Mouse (Mus musculus): ENCODE data around the gene Akap9. TPM values are rescaled to one million over a fixed set of nuclear protein-coding genes. Genes with fewer than 3 reads are reported as not detected.
"Not testable (repeated sequence)": the region's sequence is repeated elsewhere in the genome, so short reads cannot be mapped to it uniquely, and the experiment has no call there.

The Akap9 gene
- polyA plus RNA-seq, 1 experiment from 2014 or later: 118 TPM

- H3K4me3 ChIP-seq (ENCODE audit: low read length): no peak overlapping the region
- H3K4me1 ChIP-seq (ENCODE audit: control insufficient read depth, insufficient read depth, low read length): no peaks in the 10 kb centered on the region
- H3K9me3 ChIP-seq (ENCODE audit: control insufficient read depth, low read length): no peaks in the 10 kb centered on the region
- ATAC-seq: no peak
- H3K27me3 ChIP-seq (replicated peaks; ENCODE audit: control insufficient read depth, insufficient read depth, low read length): no peaks in the 10 kb centered on the region
- H3K27ac ChIP-seq (ENCODE audit: low read length): no peak overlapping the region
- no peak overlapping the region for H3K4me2 ChIP-seq (ENCODE audit: low read depth, low read length)
- no peak overlapping the region for H3K9ac ChIP-seq (ENCODE audit: low read depth, low read length)
- 60% methylated on average over 1 of the region's 1 CpGs for WGBS
- H3K36me3 ChIP-seq (ENCODE audit: control insufficient read depth, insufficient read depth, low read length): no peaks in the 10 kb centered on the region
Observed at GRCm38 (mm10) chr5:3989608-3990007, 61.8 kb downstream of the Akap9 start.

- no peak; the same call in 1 of the 2 replicates for ATAC-seq
- 71% methylated on average over 1 of the region's 1 CpGs for WGBS
- Histone ChIP-seq H3K9me3 (ENCODE audit: control insufficient read depth, low read length) (no peaks in the 10 kb centered on the region), H3K9ac (ENCODE audit: low read depth, low read length) (no peak overlapping the region), H3K4me3 (ENCODE audit: low read length) (no peak overlapping the region), H3K4me2 (ENCODE audit: low read depth, low read length) (no peak overlapping the region), H3K36me3 (ENCODE audit: control insufficient read depth, insufficient read depth, low read length) (no peaks in the 10 kb centered on the region), H3K27me3 (replicated peaks; ENCODE audit: control insufficient read depth, insufficient read depth, low read length) (no peaks in the 10 kb centered on the region), H3K27ac (ENCODE audit: low read length) (no peak overlapping the region), H3K4me1 (ENCODE audit: control insufficient read depth, insufficient read depth, low read length) (no peaks in the 10 kb centered on the region)
Observed at GRCm38 (mm10) chr5:3990499-3990898, 62.6 kb downstream of the Akap9 start.

GRCm38 (mm10) chr5:4004531-4005469, 76.9 kb downstream of the Akap9 start:
- Histone ChIP-seq H3K27me3 (replicated peaks; ENCODE audit: control insufficient read depth, insufficient read depth, low read length) (no peaks in the 10 kb centered on the region), H3K4me1 (ENCODE audit: control insufficient read depth, insufficient read depth, low read length) (no peaks in the 10 kb centered on the region), H3K4me3 (ENCODE audit: low read length) (peak overlapping the region; percentile 33), H3K9me3 (ENCODE audit: control insufficient read depth, low read length) (no peaks in the 10 kb centered on the region), H3K27ac (ENCODE audit: low read length) (peak overlapping the region; percentile 61), H3K4me2 (ENCODE audit: low read depth, low read length) (peak overlapping the region; percentile 34), H3K36me3 (ENCODE audit: control insufficient read depth, insufficient read depth, low read length) (no peaks in the 10 kb centered on the region; the same call in 1 of the 2 replicates), H3K9ac (ENCODE audit: low read depth, low read length) (no peak overlapping the region)
- WGBS: 52% methylated on average over 16 of the region's 16 CpGs
- peak; percentile 98 for ATAC-seq

GRCm38 (mm10) chr5:4006606-4007005, 78.8 kb downstream of the Akap9 start:
- H3K4me2 ChIP-seq (ENCODE audit: low read depth, low read length): no peak overlapping the region
- no peak for ATAC-seq
- WGBS: 85% methylated on average over 3 of the region's 3 CpGs
- no peak overlapping the region for H3K9ac ChIP-seq (ENCODE audit: low read depth, low read length)
- no peaks in the 10 kb centered on the region for H3K9me3 ChIP-seq (ENCODE audit: control insufficient read depth, low read length)
- no peaks in the 10 kb centered on the region; the same call in 1 of the 2 replicates for H3K36me3 ChIP-seq (ENCODE audit: control insufficient read depth, insufficient read depth, low read length)
- H3K27ac ChIP-seq (ENCODE audit: low read length): no peak overlapping the region
- H3K4me3 ChIP-seq (ENCODE audit: low read length): no peak overlapping the region
- H3K4me1 ChIP-seq (ENCODE audit: control insufficient read depth, insufficient read depth, low read length): no peaks in the 10 kb centered on the region
- no peaks in the 10 kb centered on the region for H3K27me3 ChIP-seq (replicated peaks; ENCODE audit: control insufficient read depth, insufficient read depth, low read length)

- H3K9ac ChIP-seq (ENCODE audit: low read depth, low read length): no peak overlapping the region
- H3K4me3 ChIP-seq (ENCODE audit: low read length): no peak overlapping the region
- no peaks in the 10 kb centered on the region for H3K27me3 ChIP-seq (replicated peaks; ENCODE audit: control insufficient read depth, insufficient read depth, low read length)
- no peak overlapping the region for H3K4me2 ChIP-seq (ENCODE audit: low read depth, low read length)
- no peaks in the 10 kb centered on the region; the same call in 1 of the 2 replicates for H3K36me3 ChIP-seq (ENCODE audit: control insufficient read depth, insufficient read depth, low read length)
- H3K4me1 ChIP-seq (ENCODE audit: control insufficient read depth, insufficient read depth, low read length): no peaks in the 10 kb centered on the region
- no peaks in the 10 kb centered on the region for H3K9me3 ChIP-seq (ENCODE audit: control insufficient read depth, low read length)
- 92% methylated on average over 10 of the region's 10 CpGs for WGBS
- H3K27ac ChIP-seq (ENCODE audit: low read length): no peak overlapping the region
- no peak for ATAC-seq
Observed at GRCm38 (mm10) chr5:4008266-4008665, 80.4 kb downstream of the Akap9 start.

- no peaks in the 10 kb centered on the region; the same call in 1 of the 2 replicates for H3K36me3 ChIP-seq (ENCODE audit: control insufficient read depth, insufficient read depth, low read length)
- no peak overlapping the region for H3K4me3 ChIP-seq (ENCODE audit: low read length)
- WGBS: 82% methylated on average over 6 of the region's 6 CpGs
- H3K9ac ChIP-seq (ENCODE audit: low read depth, low read length): no peak overlapping the region
- no peaks in the 10 kb centered on the region for H3K27me3 ChIP-seq (replicated peaks; ENCODE audit: control insufficient read depth, insufficient read depth, low read length)
- no peaks in the 10 kb centered on the region for H3K9me3 ChIP-seq (ENCODE audit: control insufficient read depth, low read length)
- H3K4me2 ChIP-seq (ENCODE audit: low read depth, low read length): no peak overlapping the region
- no peaks in the 10 kb centered on the region for H3K4me1 ChIP-seq (ENCODE audit: control insufficient read depth, insufficient read depth, low read length)
- ATAC-seq: no peak
- H3K27ac ChIP-seq (ENCODE audit: low read length): no peak overlapping the region
Observed at GRCm38 (mm10) chr5:4009540-4009939, 81.7 kb downstream of the Akap9 start.

- not testable (repeated sequence) for H3K9ac ChIP-seq (ENCODE audit: low read depth, low read length); H3K27ac ChIP-seq (ENCODE audit: low read length); H3K4me3 ChIP-seq (ENCODE audit: low read length); ATAC-seq; H3K27me3 ChIP-seq (replicated peaks; ENCODE audit: control insufficient read depth, insufficient read depth, low read length); H3K4me1 ChIP-seq (ENCODE audit: control insufficient read depth, insufficient read depth, low read length); H3K36me3 ChIP-seq (ENCODE audit: control insufficient read depth, insufficient read depth, low read length); H3K4me2 ChIP-seq (ENCODE audit: low read depth, low read length); H3K9me3 ChIP-seq (ENCODE audit: control insufficient read depth, low read length)
- WGBS: 91% methylated on average over 1 of the region's 1 CpGs
Observed at GRCm38 (mm10) chr5:4017646-4018045, 89.8 kb downstream of the Akap9 start.

- WGBS: 76% methylated on average over 4 of the region's 4 CpGs
- Histone ChIP-seq H3K9ac (ENCODE audit: low read depth, low read length) (no peak overlapping the region), H3K27me3 (replicated peaks; ENCODE audit: control insufficient read depth, insufficient read depth, low read length) (no peaks in the 10 kb centered on the region), H3K9me3 (ENCODE audit: control insufficient read depth, low read length) (no peaks in the 10 kb centered on the region), H3K36me3 (ENCODE audit: control insufficient read depth, insufficient read depth, low read length) (no peaks in the 10 kb centered on the region), H3K4me3 (ENCODE audit: low read length) (no peak overlapping the region), H3K27ac (ENCODE audit: low read length) (peak overlapping the region; percentile 46; the same call in 1 of the 2 replicates), H3K4me1 (ENCODE audit: control insufficient read depth, insufficient read depth, low read length) (peaks cover 17% of the 10 kb centered on the region), H3K4me2 (ENCODE audit: low read depth, low read length) (no peak overlapping the region)
- peak; percentile 57 for ATAC-seq
Observed at GRCm38 (mm10) chr5:4019377-4019776, 91.5 kb downstream of the Akap9 start.

GRCm38 (mm10) chr5:4020018-4020417, 92.2 kb downstream of the Akap9 start:
- H3K4me2 ChIP-seq (ENCODE audit: low read depth, low read length): no peak overlapping the region
- no peaks in the 10 kb centered on the region for H3K9me3 ChIP-seq (ENCODE audit: control insufficient read depth, low read length)
- peak; percentile 32; the same call in 1 of the 2 replicates for ATAC-seq
- no peaks in the 10 kb centered on the region for H3K27me3 ChIP-seq (replicated peaks; ENCODE audit: control insufficient read depth, insufficient read depth, low read length)
- H3K4me3 ChIP-seq (ENCODE audit: low read length): no peak overlapping the region
- 46% methylated on average over 1 of the region's 1 CpGs for WGBS
- peaks cover 19% of the 10 kb centered on the region for H3K4me1 ChIP-seq (ENCODE audit: control insufficient read depth, insufficient read depth, low read length)
- H3K36me3 ChIP-seq (ENCODE audit: control insufficient read depth, insufficient read depth, low read length): no peaks in the 10 kb centered on the region
- peak overlapping the region; percentile 46; the same call in 1 of the 2 replicates for H3K27ac ChIP-seq (ENCODE audit: low read length)
- H3K9ac ChIP-seq (ENCODE audit: low read depth, low read length): no peak overlapping the region

All from intestine, embryonic 16.5 days (tissue).